17 mouse cellular contexts compared by ENCODE assay signal in the genomic region with DNA sequence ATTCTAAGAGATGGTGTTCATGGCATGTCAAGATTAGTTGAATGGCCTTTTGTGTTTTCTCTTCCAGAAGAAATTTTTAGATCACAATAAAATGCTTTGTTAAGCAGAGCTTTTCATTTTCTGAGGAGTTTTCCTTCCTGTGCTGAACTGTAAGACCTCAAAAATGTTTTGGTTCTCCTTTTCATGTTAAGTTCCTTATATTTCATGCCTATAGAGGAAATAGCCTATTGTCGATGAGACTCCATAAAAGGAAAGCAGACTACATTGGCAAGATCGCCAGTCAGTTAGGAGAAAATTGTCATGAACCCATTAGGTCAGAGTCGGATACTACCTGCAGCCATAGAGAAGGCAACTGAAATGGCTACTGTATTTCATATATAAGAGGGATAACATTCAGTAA.
"Had no signal": no experiment of that assay in that cellular context is flagged by ENCODE, and none has a peak within 500 bp of the region (broad histone marks: within the 10 kb centered on the region; RNA-seq: fewer than 3 reads in every experiment).

No protein-coding gene starts in this region.

- H3K4me1 ChIP-seq: midbrain, embryonic 10.5 days; midbrain, embryonic 12.5 days; neural tube, embryonic 13.5 days; neural tube, embryonic 15.5 days had no signal

- H3K4me2 ChIP-seq: lung, embryonic 14.5 days; midbrain, embryonic 12.5 days; neural tube, embryonic 13.5 days; neural tube, embryonic 15.5 days had no signal

- ATAC-seq: midbrain, embryonic 16.5 days had no signal

- H3K27ac ChIP-seq: liver, embryonic 14.5 days; midbrain, embryonic 10.5 days; midbrain, embryonic 12.5 days; neural tube, embryonic 13.5 days; neural tube, embryonic 15.5 days had no signal

- H3K4me3 ChIP-seq: midbrain, embryonic 10.5 days; midbrain, embryonic 12.5 days; myocyte; neural tube, embryonic 13.5 days; neural tube, embryonic 15.5 days had no signal

- DNase-seq: lung, adult 18-20 months; lung, embryonic 14.5 days; lung, postnatal 10 days; lung, postnatal 4 days; midbrain, embryonic 14.5 days; right cerebral cortex, postnatal 14 days; spleen, adult 18-20 months; thymus, adult 18-20 months; thymus, postnatal 14 days; thymus, postnatal 36 days had no signal

- H3K9ac ChIP-seq: liver, embryonic 14.5 days; lung, embryonic 14.5 days; midbrain, embryonic 12.5 days; neural tube, embryonic 13.5 days; neural tube, embryonic 15.5 days had no signal

- H3K36me3 ChIP-seq: midbrain, embryonic 10.5 days; midbrain, embryonic 12.5 days; neural tube, embryonic 13.5 days; neural tube, embryonic 15.5 days had no signal

- H3K27me3 ChIP-seq: midbrain, embryonic 12.5 days; neural tube, embryonic 13.5 days; neural tube, embryonic 15.5 days had no signal

- H3K9me3 ChIP-seq: midbrain, embryonic 10.5 days; midbrain, embryonic 12.5 days; neural tube, embryonic 13.5 days; neural tube, embryonic 15.5 days had no signal
